Mouse (Mus musculus): ENCODE measurements around the gene Rxylt1. TPM values are rescaled to one million over a fixed set of nuclear protein-coding genes. Genes with fewer than 3 reads are reported as not detected.

Gene Rxylt1
- total RNA-seq (2021): 10 to 100 TPM; 39.6 to 40.1 TPM
- long read RNA-seq, experiment 1, full-length matches to known transcripts: 51 of 82 reads
- long read RNA-seq, experiment 1, partial matches to known transcripts: 3 of 82 reads
- long read RNA-seq, experiment 1, other reads (novel, unspliced or antisense): 28 of 82 reads
- long read RNA-seq, experiment 2, full-length matches to known transcripts: 39 of 61 reads
- long read RNA-seq, experiment 2, partial matches to known transcripts: 2 of 61 reads
- long read RNA-seq, experiment 2, other reads (novel, unspliced or antisense): 20 of 61 reads

DNA sequence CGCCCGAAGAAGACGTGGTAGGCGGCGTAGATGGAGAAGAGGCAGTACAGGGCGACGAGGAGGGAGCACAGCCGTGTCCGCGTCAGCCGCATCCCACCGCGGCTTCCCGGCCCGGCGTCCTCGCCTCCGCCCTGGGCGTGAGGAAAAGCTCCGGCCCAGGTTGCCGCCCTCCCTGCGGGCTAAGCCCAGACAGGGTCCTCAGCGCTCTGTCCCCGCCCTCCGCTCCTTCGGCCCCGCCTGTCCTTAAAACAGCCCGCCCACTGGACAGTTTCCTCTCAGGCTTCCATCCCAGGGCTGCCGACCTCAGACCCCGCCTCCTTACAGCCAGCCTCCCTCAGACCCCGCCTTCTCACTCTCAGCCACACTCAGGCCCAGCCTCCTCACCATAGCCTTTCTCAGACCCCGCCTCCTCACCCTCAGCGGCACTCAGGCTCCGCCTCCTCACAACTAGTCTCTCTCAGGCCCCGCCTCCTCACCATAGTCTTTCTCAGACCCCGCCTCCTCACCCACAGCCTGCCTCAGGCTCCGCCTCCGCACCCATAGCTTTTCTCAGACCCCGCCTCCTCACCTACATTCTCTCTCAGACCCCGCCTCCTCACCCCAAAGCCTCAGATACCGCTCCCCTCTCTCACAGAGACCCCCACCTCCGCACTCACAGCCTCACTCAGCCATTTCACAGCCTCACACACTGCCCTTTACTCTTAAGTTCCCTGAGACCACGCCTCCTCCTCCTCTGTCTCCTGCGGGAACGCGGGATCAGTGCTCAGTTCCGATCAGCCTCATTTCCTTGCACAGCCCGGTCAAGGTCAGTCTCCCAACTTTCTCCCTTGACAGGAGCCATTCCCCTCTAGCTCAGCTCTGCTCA, at the start of gene Rxylt1:
Gene Rxylt1, minus strand, starts transcription at position 392 of the 865 bp plus-strand sequence.
- DNase-seq (ENCODE audit: low spot score): peak; percentile 98

DNA sequence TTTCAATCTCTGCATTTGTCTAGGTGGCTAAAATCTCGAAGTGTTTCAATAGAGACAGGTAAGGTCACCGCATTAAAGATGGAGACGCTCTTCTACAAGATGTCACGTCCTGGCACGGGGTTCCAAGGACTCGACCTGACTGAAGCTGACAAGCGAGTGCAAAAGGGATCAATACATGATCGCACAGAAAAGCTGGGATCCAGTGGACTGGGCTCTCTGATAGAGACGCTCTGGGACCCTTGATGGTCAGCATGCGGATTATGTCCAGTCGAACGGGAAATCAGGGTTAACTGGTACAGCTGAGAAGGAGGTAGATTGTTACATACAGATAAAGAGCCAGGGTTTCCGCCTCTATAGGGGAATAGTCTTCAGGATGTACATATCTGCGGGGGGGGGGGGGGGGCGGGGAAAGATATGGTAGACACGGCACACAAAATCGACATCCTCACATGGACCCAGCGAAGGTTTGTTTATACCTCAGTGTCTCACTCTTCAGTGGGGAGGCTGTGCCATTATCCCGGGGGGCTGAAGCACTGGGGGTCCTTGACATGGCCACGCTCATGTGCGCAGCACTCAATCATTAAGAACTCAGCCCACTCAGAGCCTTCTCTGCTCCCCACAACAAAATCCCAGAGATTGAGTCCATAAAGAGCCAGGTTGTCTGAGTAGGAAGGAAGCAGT, 24.3 kb upstream of the Rxylt1 start:
- DNase-seq (ENCODE audit: low spot score): no peak

DNA sequence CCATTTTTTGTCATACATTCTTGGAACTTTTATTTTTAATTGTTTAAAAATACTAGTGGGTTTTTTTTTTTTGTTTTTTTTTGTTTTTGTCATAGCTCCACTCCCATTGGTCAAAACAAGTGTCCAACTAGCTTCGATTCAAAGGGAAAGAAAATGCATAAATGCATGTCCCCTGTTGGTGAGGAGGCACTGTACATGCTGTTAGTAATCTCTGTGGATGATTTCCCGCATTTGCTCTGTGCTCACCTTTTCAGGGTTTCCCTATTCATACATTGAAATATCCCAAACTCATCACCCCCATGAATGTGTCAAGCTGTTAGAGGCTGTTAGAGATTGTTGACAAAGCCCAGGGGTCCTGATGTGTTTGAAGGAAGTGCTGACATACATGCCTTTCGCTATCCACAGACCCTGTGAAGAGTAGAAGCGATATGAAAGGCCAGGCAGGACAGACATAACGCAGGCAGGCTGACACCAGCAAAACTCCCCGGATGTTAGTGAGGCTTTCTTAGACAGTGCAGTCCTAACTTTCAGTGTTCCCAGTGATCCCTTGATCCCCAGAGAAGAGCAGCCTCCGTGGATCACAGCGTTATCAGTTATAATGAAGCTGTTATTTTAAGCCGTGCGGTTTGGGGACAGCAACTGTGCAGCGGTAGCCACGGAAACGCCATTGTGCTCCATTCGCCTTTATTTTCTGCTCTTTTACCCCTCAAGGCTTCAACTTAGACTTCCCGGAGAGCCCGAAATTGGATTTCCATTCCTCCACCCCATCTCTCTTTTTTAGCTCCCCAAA, 23.5 kb upstream of the Rxylt1 start:
- no peak for DNase-seq (ENCODE audit: low spot score)

DNA sequence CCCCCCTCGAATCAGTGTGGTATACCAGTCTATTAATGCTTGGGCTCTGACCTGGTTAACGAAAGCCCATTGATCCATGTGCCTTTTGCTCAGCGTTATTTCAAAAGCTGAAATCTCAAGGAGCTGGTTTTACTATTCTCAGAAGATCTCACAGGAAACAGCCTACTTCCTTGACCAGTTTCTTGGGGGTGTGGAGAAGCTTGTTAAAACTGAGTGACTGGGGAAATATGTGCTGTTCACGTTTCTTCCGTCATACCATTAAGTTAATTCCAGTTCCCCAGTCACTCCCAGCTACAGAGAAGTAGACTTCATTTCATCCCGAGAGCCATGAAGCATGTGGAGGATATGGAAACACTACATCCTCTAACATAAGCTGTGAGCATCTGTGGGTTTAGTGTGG, 22.3 kb upstream of the Rxylt1 start:
- no peak for DNase-seq (ENCODE audit: low spot score)

DNA sequence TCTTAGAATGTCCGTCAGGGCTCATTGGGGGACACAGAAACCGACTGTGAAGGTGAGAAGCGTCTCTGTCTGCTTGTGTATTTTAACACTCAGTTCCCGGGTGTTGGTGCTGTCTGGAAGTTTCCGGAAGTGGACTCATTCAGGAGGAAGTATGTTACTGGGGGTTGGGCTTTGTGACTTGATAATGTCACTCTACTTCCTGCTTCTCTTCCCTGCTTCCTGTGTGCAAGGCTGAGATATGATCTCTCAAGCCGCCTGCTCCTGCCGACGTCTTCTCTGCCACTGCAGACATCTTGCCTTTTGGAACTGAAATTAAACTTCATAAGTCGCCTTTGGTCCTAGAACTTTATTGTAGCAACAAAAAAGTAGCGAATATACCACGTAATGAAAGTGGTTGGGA, 19.5 kb upstream of the Rxylt1 start:
- DNase-seq (ENCODE audit: low spot score): no peak

DNA sequence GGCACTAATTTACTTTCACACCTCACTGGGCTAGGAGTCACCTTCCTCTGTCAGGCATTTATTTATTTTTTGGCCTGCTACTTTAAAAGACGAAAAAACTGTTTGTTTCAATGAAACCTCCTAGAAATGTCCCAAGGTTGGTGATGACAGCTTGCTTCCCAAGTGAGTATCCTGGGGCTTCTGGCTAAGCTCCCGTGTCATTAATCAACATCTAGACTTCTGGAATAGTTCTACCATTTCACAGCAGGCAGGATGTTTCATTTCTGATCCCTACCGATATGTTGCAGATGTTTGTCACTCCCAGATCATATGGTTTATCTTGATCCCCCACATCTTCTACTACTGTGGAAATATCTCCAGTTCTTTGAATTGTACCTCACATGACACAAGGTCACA, 9.5 kb upstream of the Rxylt1 start:
- no peak for DNase-seq (ENCODE audit: low spot score)

DNA sequence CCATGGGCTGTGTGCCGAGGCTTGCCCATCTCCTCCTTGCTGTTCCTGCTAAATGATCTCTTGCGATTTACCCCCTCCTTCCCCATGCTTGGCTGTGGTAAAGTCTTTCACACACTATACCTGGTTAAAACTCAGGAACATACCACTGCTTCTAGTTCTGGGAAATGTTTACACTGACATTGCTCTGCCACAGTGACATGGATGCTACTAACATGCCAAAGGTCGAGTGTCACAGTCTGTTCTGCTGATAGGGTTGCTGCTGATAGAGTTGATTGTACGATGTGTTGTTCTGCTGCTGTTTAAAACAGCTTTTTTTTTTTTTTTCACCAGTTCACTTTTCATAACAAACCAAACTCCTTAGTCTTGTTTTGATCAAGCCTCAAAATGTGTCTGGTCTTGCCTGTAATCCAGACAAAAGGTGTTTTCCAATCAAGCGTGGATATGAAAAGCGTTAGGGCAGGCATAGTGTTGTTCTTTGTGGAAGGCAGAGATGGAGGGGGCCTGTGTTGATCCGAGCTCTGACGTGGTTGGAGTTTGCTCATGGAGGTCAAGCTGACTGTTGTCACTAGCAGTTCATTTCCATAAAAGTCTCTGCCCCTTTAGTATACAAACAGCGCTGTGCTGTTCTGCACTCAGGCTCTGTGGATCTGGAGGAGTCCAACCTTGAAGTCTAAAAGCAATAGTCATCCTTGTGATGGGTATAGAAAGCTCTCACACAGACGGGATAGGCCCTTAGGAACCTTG, 8.9 kb upstream of the Rxylt1 start:
- no peak for DNase-seq (ENCODE audit: low spot score)

DNA sequence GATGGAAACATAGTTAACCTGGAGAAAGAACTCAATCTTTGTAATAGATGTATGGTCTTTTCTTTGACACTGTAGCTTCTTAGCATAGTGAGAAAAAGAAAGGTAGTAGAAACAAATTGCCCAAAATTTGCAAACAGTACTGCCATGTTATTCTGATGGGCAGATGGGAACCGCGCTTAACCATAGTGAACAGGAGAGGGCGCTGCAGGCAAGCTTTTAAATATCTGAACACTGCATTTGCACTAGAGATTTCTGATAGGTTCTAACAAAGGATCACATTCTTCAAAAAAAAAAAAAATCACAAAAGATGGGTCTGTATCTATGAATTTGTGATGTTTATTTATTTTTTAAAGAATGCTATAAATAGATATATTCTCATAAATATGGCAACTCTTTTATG, 8.2 kb upstream of the Rxylt1 start:
- peak; percentile 42 for DNase-seq (ENCODE audit: low spot score)

DNA sequence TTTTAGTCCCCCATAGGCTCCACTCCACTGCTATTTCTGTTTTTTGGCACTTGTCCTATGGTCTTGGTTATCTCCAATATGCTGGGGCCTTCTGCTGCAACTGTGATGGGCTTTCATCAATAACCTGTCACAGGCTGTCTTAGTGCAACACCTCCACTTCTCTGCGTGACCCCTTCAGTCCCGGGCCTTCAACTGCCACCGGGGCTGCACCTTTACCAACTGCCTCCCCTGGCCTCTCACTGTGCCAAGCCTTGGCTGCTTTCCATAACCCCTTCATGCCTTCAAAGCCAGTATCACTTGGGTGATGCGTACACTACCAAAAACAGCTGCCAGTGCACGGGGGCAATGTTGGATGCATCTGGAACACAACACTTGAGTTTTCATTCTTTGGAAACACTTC, 5.5 kb upstream of the Rxylt1 start:
- DNase-seq (ENCODE audit: low spot score): no peak

DNA sequence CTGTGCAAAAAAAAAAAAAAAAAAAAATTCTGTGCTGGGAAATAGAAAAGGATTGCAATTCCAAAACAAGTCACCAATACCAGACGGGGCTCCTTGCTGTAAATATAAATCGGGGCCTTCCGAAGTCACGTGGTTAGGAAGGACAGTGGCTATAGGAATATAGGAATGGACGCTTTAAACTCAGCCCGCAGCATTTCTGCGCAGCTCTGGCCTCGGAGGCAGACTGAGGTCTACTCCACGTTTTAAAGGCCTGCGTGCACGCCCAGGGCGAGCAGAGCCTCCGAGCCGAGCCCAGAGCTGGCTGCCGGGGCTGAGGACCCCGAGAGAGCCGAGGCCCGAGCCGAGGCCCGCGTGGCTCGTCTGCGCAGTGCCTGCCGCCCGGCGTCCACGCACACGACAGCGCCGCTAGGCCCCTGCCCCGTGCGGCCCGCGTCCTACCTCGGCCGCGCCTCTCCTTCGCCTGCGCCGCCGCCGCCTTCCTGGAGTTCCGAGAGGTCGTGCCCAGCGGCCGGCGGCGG, 650 bp downstream of the Rxylt1 start:
- peak; percentile 17 for DNase-seq (ENCODE audit: low spot score)

DNA sequence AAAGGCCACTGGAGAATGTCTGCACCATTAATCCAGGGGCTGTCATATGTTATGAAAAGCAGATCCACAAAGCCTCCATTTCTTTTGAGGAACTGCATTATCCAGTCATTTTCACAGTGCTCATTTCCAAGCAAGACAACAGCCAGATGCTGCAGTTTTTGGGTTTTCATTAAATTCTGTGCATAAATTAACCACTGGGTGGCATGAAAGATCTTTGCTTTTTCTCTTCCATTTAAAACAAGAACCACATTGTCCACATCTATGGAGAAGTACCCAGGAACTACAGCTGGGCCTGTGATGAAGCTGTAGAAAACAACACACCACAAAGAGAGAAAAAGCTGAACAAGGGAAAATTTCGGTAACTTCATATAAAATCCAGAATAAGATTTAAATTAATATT, 6.7 kb downstream of the Rxylt1 start:
- DNase-seq (ENCODE audit: low spot score): no peak

DNA sequence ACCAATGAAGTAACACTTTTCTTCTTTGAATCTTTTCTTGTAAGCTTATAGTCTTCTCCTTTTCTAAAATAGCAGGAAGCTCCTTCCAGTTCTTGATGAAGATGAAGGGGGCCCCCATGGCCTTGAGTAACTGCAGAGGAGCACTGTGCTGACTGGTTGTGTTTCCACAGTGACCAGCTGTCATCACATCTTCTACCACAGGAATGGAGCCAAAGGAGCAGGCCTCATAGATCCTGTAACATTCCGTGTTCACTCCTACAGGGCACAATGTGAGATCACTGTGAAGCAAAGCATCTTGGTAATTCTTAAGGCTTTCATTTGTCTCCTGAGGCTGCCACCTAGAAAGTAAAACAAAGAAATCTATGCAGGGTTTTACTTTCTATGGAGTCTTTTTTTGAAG, 15.8 kb downstream of the Rxylt1 start:
- DNase-seq (ENCODE audit: low spot score): no peak

DNA sequence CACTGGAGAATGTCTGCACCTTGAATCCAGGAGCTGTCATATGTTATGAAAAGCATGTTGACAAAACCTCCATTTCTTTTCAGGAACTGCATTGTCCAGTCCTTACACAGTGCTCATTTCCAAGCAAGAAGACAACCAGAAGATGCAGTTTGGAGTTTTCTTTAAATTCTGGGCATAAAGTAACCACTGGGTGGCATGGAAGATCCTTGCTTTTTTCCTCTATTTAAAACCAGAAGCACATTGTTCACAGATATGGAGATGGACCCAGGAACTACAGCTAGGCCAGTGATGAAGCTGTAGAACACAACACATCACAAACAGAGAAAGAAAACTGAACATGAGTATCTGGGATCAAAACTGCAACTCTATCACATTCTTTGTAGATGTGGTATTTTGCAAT, 28.0 kb downstream of the Rxylt1 start:
- no peak for DNase-seq (ENCODE audit: low spot score)

DNA sequence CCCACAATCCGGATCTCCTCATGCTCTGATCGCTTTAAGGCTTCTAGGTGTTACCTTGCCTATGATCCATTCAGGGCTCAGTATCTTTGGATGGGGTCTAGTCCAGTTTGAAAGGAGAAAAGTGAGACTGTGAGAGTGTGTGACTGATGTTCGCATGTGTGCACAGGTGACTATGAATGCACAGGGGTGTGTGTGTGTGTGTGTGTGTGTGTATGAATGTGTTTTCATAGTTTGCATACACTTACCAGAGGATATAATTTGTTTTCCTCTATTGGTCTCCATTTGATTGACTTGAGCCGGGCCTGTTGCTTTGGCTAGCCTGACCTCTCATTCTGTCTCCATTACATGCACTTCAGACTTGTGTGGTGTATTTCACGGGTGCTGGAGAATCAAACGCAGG, 41.3 kb downstream of the Rxylt1 start:
- DNase-seq (ENCODE audit: low spot score): no peak

DNA sequence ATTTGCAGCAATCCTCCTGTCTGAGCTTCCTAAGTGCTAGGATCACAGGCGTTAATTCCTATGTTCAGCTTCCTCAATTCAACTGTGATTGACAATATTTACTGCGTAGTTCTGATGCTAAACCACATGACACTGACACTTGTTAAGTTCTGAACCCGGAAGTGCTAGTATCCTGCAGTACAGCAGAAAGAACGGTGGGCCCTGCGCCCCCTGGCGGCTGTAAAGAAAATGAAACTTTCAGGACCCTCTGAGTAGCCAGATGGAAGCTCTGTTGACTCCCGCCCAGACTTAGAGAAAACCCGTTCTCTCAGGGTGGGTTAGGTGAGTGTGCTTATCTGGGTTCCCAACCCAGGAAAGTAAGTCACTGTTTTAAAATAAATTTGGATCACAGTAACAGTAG, 42.6 kb downstream of the Rxylt1 start:
- DNase-seq (ENCODE audit: low spot score): peak; percentile 38

DNA sequence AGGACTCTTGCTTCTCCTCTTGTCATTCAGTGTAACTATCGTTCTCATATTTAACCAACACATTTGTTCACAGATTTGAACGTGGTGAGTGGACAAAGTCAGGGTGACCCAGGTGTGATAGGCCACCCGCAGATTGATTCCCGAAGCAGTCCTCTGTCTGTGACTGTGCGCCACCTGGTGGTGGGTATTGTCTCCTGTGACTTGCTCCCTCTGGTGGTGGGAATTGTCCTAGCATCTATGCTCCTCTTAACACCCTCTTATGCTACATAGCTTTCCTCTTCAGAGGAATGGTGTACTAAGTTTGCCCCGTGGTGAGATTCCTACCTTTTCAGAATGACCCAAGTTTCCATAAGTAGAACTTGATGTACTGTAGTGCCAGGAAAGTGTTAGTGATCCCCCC, 45.3 kb downstream of the Rxylt1 start:
- peak; percentile 87 for DNase-seq (ENCODE audit: low spot score)

DNA sequence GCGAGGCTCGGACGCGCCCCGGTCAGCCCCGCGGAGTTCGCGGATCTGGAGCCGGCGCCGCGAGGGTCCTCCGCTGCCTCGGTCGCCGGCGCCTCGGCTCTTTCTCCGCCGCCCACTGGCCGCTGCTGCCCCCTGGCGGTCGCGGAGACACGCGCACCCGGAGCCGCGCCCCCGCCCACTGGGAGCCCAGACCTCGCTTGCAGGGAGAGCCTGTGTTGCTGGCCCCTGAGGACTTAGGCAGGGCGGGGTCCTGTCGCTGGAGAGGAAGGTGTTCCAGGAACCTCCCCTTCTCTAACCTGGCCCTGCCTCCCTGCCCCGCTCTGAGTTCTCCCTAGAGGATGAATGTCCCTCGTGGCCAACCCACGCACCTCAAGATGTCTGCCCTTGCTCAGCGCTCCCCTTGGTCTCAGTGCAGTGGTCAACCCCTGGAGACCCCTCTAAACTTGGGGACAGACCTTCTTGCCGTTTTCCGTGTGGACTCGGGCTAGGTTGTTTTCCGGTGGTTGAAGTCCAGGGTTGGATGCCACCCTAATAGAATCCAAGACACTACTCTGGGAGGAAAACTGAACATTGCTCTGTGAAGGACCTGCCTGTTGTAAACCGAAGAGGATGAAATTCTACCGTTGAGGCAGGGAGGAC, 49.3 kb downstream of the Rxylt1 start:
- peak; percentile 77 for DNase-seq (ENCODE audit: low spot score)

DNA sequence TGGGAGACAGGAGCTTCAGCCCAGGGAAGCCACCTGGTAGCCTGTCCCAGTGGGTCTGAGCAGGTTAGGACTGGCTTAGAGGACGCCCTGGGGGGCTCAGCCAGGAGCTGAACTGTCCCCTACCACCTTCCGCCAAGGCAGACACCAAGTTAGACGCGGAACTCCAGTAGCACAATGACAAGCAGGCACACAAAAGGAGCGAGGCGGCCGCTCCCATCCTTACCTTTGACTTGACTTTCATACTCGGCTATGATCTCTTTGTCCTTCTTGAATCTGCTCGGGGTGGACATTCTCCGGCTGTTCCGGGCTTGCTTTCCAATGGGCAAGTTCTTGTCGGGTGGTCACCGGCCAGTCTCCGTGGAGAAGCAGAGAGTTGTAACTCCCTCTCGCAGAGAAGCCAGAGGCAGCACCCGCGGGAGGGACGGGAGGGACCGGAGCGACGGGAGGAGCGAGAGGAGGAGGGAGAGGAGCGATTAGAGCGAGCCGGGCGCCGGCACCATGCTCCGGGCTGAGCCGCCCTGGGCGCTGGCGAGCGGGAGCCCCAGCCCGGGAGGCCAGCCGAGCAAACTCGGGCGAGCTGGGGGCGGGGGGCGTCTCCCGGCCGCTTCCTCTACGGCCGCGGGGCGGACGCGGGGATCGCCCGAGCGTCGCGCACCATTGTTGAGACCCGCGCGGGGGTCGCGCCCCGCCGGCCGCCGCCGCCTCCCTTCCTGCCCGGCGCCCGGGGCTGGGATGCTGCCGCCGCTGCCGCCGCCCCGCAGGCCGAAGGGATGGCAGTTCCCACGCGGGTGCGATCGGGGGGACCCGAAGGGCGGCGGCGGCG, 50.1 kb downstream of the Rxylt1 start, which contains the start of gene Srgap1:
Gene Srgap1, minus strand, starts transcription at position 412 of the 823 bp plus-strand sequence.
- peak; percentile 19 for DNase-seq (ENCODE audit: low spot score)

DNA sequence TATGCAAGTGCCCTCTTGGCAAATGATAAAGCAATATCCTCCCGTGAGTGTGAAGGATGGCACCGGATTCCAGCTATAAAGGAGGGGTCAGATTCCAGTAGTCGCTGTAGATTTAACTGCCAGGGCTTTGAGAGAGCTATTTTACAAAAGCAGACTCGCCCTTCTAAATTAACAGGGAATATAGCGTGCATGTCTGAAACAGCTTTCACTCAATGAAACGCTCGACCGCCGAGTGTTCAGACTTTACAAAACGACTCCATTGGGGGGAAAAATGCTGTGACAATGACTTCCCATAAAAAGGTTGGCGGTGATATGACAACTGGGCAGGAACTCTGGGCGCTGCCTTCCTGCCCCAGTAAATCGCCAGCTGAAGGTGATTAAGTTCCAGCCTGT, 50.7 kb downstream of the Rxylt1 start:
- no peak for DNase-seq (ENCODE audit: low spot score)
